Comparison of ENCODE assay signal across 27 mouse cellular contexts in the genomic region with DNA sequence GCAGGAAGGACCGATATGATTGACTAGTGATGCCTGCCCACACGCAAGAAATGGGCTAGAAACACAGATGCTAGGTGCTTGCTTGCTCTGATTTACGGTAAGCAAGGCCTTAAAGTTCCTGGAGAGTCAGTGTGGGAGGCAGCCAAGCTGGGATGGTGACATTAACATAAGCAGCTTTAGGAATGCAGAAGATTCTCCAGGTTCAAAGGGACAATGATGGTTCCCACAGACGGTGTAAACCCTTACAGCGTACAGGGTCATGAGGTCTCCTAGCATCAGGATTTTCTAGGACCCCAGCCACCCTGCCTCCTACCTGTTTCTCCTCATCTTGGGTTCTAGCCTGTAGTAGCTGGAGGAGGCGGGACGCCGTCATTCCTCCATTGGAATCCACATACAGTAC. TPM values are rescaled to one million over a fixed set of nuclear protein-coding genes. Genes with fewer than 3 reads are reported as not detected.
"Had no signal": no experiment of that assay in that cellular context is flagged by ENCODE, and none has a peak within 500 bp of the region (broad histone marks: within the 10 kb centered on the region; RNA-seq: fewer than 3 reads in every experiment).

No protein-coding gene starts in this region.

- H3K4me2 ChIP-seq: heart, embryonic 11.5 days; heart, embryonic 13.5 days; heart, embryonic 15.5 days; hindbrain, embryonic 13.5 days; hindbrain, embryonic 15.5 days; intestine, embryonic 15.5 days; kidney, embryonic 15.5 days; limb, embryonic 12.5 days; liver, embryonic 12.5 days had no signal

- H3K27me3 ChIP-seq: heart, embryonic 13.5 days; heart, embryonic 15.5 days; hindbrain, embryonic 13.5 days; hindbrain, embryonic 15.5 days; intestine, embryonic 15.5 days; kidney, embryonic 15.5 days; limb, embryonic 12.5 days; liver, embryonic 12.5 days had no signal

- H3K4me1 ChIP-seq: heart, embryonic 13.5 days had no signal

- ATAC-seq: inflammation-experienced regulatory T-cells, adult 6 months; intestine, embryonic 15.5 days; intestine, postnatal 0 days; liver, embryonic 12.5 days had no signal

- H3K27ac ChIP-seq: heart, adult 2 months; heart, embryonic 13.5 days; heart, embryonic 15.5 days; hindbrain, embryonic 13.5 days; hindbrain, embryonic 15.5 days; intestine, embryonic 15.5 days; kidney, embryonic 15.5 days; layer of hippocampus, adult 2 months; left cerebral cortex, adult 2 months; limb, embryonic 10.5 days; limb, embryonic 12.5 days; liver, embryonic 12.5 days; liver, embryonic 14.5 days had no signal

- H3K9ac ChIP-seq: heart, embryonic 13.5 days; heart, embryonic 15.5 days; hindbrain, embryonic 13.5 days; hindbrain, embryonic 15.5 days; intestine, embryonic 15.5 days; kidney, embryonic 15.5 days; limb, embryonic 12.5 days; liver, embryonic 12.5 days; liver, embryonic 14.5 days had no signal

- H3K9me3 ChIP-seq: heart, embryonic 13.5 days; heart, embryonic 15.5 days; hindbrain, embryonic 13.5 days; hindbrain, embryonic 15.5 days; intestine, embryonic 15.5 days; kidney, embryonic 15.5 days; limb, embryonic 10.5 days; limb, embryonic 12.5 days; liver, embryonic 12.5 days had no signal

- H3K4me3 ChIP-seq: heart, adult 2 months; heart, embryonic 13.5 days; heart, embryonic 15.5 days; hindbrain, embryonic 13.5 days; hindbrain, embryonic 15.5 days; intestine, embryonic 15.5 days; kidney, embryonic 15.5 days; layer of hippocampus, adult 2 months; left cerebral cortex, adult 2 months; limb, embryonic 10.5 days; limb, embryonic 12.5 days; liver, embryonic 12.5 days had no signal

- H3K36me3 ChIP-seq: hindbrain, embryonic 15.5 days had no signal

- DNase-seq: gastrocnemius, postnatal 14 days; gastrocnemius, postnatal 36 days; heart, adult 11 months; heart, adult 2 months; heart, postnatal 14 days; heart, postnatal 36 days; kidney, adult 2 months; kidney, adult 9 months; kidney, postnatal 10 days; kidney, postnatal 25 days; kidney, postnatal 4 days had no signal

RNA-seq across cellular contexts. Expression of a gene that starts 8.7 kb away (rescaled TPM):
- polyA plus RNA-seq: heart, embryonic 11.5 days; inflammation-experienced regulatory T-cells, adult 6 months; liver, adult 2 months had no signal
